Mouse (Mus musculus) intestine, postnatal 0 days (tissue): ENCODE data around the gene Spats2l. TPM values are rescaled to one million over a fixed set of nuclear protein-coding genes. Genes with fewer than 3 reads are reported as not detected.
A peak's percentile ranks its signal among the peaks of the same experiment; 100 is the strongest.

Experiments
- ATAC-seq: fragments of 200-750 bp; cut with Nextera tagmentation; 2 replicates; pipeline ENCODE4 v1.8.0; 2017; ENCODE audit warnings: mild to moderate bottlenecking, moderate TSS enrichment, moderate library complexity
- H3K27ac ChIP-seq: fragments of 300-500 bp; sonication (generic); 2 replicates; pipeline ENCODE4 v1.5.1; 2014; ENCODE audit warnings: mild to moderate bottlenecking, low read depth, low read length, moderate library complexity
- H3K27me3 ChIP-seq: fragments of 300-500 bp; sonication (generic); replicated peaks from 2 replicates; pipeline ENCODE4 v1.6.1; 2014; ENCODE audit warnings: low read length, mixed read lengths; ENCODE audit not compliant: control insufficient read depth, insufficient read depth
- H3K36me3 ChIP-seq: fragments of 300-500 bp; sonication (generic); 2 replicates; pipeline ENCODE4 v1.6.1; 2014; ENCODE audit warnings: mild to moderate bottlenecking, moderate library complexity; ENCODE audit not compliant: control insufficient read depth, insufficient read depth
- H3K4me1 ChIP-seq: fragments of 300-500 bp; sonication (generic); replicated peaks from 2 replicates; pipeline ENCODE4 v1.6.1; 2014; ENCODE audit warnings: antibody characterized with exemption, low read length, mixed read lengths; ENCODE audit not compliant: control insufficient read depth, insufficient read depth
- H3K4me2 ChIP-seq: fragments of 300-500 bp; sonication (generic); replicated peaks from 2 replicates; pipeline ENCODE4 v1.6.1; 2014; ENCODE audit warnings: low read depth, mild to moderate bottlenecking, moderate library complexity
- H3K4me3 ChIP-seq: fragments of 300-500 bp; sonication (generic); 2 replicates; pipeline ENCODE4 v1.5.1; 2014; ENCODE audit warnings: low read depth, low read length
- H3K9ac ChIP-seq: fragments of 300-500 bp; sonication (generic); 2 replicates; pipeline ENCODE4 v1.6.1; 2014; ENCODE audit warnings: mild to moderate bottlenecking, low read depth, low read length
- H3K9me3 ChIP-seq: fragments of 300-500 bp; sonication (generic); 2 replicates; pipeline ENCODE4 v1.6.1; 2016; ENCODE audit warnings: mixed run types; ENCODE audit not compliant: control insufficient read depth
- CTCF ChIP-seq: sonication (generic); IDR thresholded peaks from 2 replicates; pipeline ENCODE4 v1.5.1; 2016; ENCODE audit warnings: low read depth, mild to moderate bottlenecking, control low read depth, antibody characterized with exemption, moderate library complexity
- WGBS: fragments of 180-500 bp; shearing (Covaris S2); extraction: QIAGEN DNeasy Blood & Tissue Kit; methylation state at CpG from one replicate; pipeline ENCODE4 v1.1.7; 2014; 5-methylcytosine and 5-hydroxymethylcytosine counted together
- polyA plus RNA-seq: library from polyadenylated mRNA; unstranded; fragments of >200 nt; fragmentation: Nextera tagmentation; extraction: Ambion mirVana; gene quantifications from 2 replicates; pipeline ENCODE4 v1.2.1, GENCODE M21; 2015

Gene Spats2l
- polyA plus RNA-seq, 1 experiment from 2014 or later: 42.5 TPM

- Histone ChIP-seq H3K4me2 (no peak overlapping the region), H3K4me3 (no peak overlapping the region), H3K9ac (no peak overlapping the region), H3K27me3 (no peaks in the 10 kb centered on the region), H3K27ac (no peak overlapping the region), H3K4me1 (no peaks in the 10 kb centered on the region), H3K9me3 (no peaks in the 10 kb centered on the region), H3K36me3 (peaks cover 16% of the 10 kb centered on the region; the same call in 1 of the 2 replicates)
- no peak for ATAC-seq
- WGBS: 93% methylated on average over 6 of the region's 6 CpGs
- TF ChIP-seq CTCF: no peak
Measured at GRCm38 (mm10) chr1:57942215-57942614, 168.3 kb downstream of the Spats2l start.

GRCm38 (mm10) chr1:57947552-57948347 lies 173.8 kb downstream of the Spats2l start:
- Histone ChIP-seq H3K9ac (no peak overlapping the region), H3K4me1 (no peaks in the 10 kb centered on the region), H3K36me3 (peaks cover 12% of the 10 kb centered on the region; the same call in 1 of the 2 replicates), H3K27ac (no peak overlapping the region), H3K9me3 (no peaks in the 10 kb centered on the region), H3K4me2 (no peak overlapping the region), H3K27me3 (no peaks in the 10 kb centered on the region), H3K4me3 (no peak overlapping the region)
- 26% methylated on average over 2 of the region's 2 CpGs for WGBS
- TF ChIP-seq CTCF: no peak
- ATAC-seq: no peak

GRCm38 (mm10) chr1:57949195-57949594 lies 175.2 kb downstream of the Spats2l start:
- Histone ChIP-seq H3K4me1 (no peaks in the 10 kb centered on the region), H3K4me2 (no peak overlapping the region), H3K9ac (no peak overlapping the region), H3K27ac (no peak overlapping the region), H3K27me3 (no peaks in the 10 kb centered on the region), H3K9me3 (no peaks in the 10 kb centered on the region), H3K4me3 (no peak overlapping the region), H3K36me3 (peaks cover 23% of the 10 kb centered on the region)
- 16% methylated on average over 1 of the region's 1 CpGs for WGBS
- TF ChIP-seq CTCF: peak; percentile 83
- ATAC-seq: no peak

- Histone ChIP-seq H3K4me1 (no peaks in the 10 kb centered on the region), H3K4me3 (no peak overlapping the region), H3K9me3 (no peaks in the 10 kb centered on the region), H3K4me2 (no peak overlapping the region), H3K27ac (no peak overlapping the region), H3K27me3 (no peaks in the 10 kb centered on the region), H3K9ac (no peak overlapping the region), H3K36me3 (peaks cover 28% of the 10 kb centered on the region)
- 85% methylated on average over 5 of the region's 5 CpGs for WGBS
- no peak for TF ChIP-seq CTCF
- ATAC-seq: no peak
Measured at GRCm38 (mm10) chr1:57949716-57950115, 175.8 kb downstream of the Spats2l start.

- Histone ChIP-seq H3K4me3 (no peak overlapping the region), H3K4me1 (no peaks in the 10 kb centered on the region), H3K9ac (no peak overlapping the region), H3K36me3 (peaks cover 38% of the 10 kb centered on the region), H3K4me2 (no peak overlapping the region), H3K27me3 (no peaks in the 10 kb centered on the region), H3K27ac (no peak overlapping the region), H3K9me3 (no peaks in the 10 kb centered on the region)
- no peak for ATAC-seq
- no peak for TF ChIP-seq CTCF
- WGBS: 94% methylated on average over 4 of the region's 4 CpGs
Measured at GRCm38 (mm10) chr1:57952509-57952908, 178.5 kb downstream of the Spats2l start.

GRCm38 (mm10) chr1:57953586-57954375 lies 179.8 kb downstream of the Spats2l start:
- ATAC-seq: no peak
- 85% methylated on average over 16 of the region's 16 CpGs for WGBS
- no peak overlapping the region for H3K27ac ChIP-seq
- H3K9me3 ChIP-seq: no peaks in the 10 kb centered on the region
- H3K36me3 ChIP-seq: peaks cover 39% of the 10 kb centered on the region
- no peaks in the 10 kb centered on the region for H3K27me3 ChIP-seq
- TF ChIP-seq CTCF: no peak
- no peaks in the 10 kb centered on the region for H3K4me1 ChIP-seq
- no peak overlapping the region for H3K4me3 ChIP-seq
- no peak overlapping the region for H3K4me2 ChIP-seq
- H3K9ac ChIP-seq: no peak overlapping the region
